Mouse (Mus musculus) kidney, embryonic 15.5 days (tissue): ENCODE data around the gene Lifr. TPM values are rescaled to one million over a fixed set of nuclear protein-coding genes. Genes with fewer than 3 reads are reported as not detected.

Source experiments
- ATAC-seq: fragments of 200-750 bp; cut with Nextera tagmentation; replicated peaks from 2 replicates; pipeline ENCODE4 v1.8.0; 2017; ENCODE audit warnings: moderate TSS enrichment; ENCODE audit not compliant: low FRiP score
- H3K27ac ChIP-seq: fragments of 300-500 bp; sonication (generic); 2 replicates; pipeline ENCODE4 v1.5.1; 2015; ENCODE audit warnings: mild to moderate bottlenecking, inconsistent platforms
- H3K27me3 ChIP-seq: fragments of 300-500 bp; sonication (generic); 2 replicates; pipeline ENCODE4 v1.6.1; 2015; ENCODE audit warnings: inconsistent platforms
- H3K36me3 ChIP-seq: fragments of 300-500 bp; sonication (generic); 2 replicates; pipeline ENCODE4 v1.6.1; 2015; ENCODE audit warnings: inconsistent platforms
- H3K4me1 ChIP-seq: fragments of 300-500 bp; sonication (generic); 2 replicates; pipeline ENCODE4 v1.6.1; 2015; ENCODE audit warnings: inconsistent platforms
- H3K4me2 ChIP-seq: fragments of 300-500 bp; sonication (generic); 2 replicates; pipeline ENCODE4 v1.6.1; 2015; ENCODE audit warnings: moderate library complexity, mild to moderate bottlenecking, inconsistent platforms
- H3K4me3 ChIP-seq: fragments of 300-500 bp; sonication (generic); replicated peaks from 2 replicates; pipeline ENCODE4 v1.5.1; 2015; ENCODE audit warnings: mild to moderate bottlenecking, inconsistent platforms
- H3K9ac ChIP-seq: fragments of 300-500 bp; sonication (generic); 2 replicates; pipeline ENCODE4 v1.6.1; 2015; ENCODE audit warnings: mild to moderate bottlenecking, inconsistent platforms
- H3K9me3 ChIP-seq: fragments of 300-500 bp; sonication (generic); replicated peaks from 2 replicates; pipeline ENCODE4 v1.6.1; 2016; ENCODE audit warnings: inconsistent platforms
- WGBS: fragments of 180-500 bp; shearing (Covaris S2); methylation state at CpG from one replicate; pipeline ENCODE4 v1.1.7; 2015; ENCODE audit warnings: mixed read lengths; 5-methylcytosine and 5-hydroxymethylcytosine counted together
- polyA plus RNA-seq: library from polyadenylated mRNA; unstranded; fragments of >200 nt; fragmentation: Nextera tagmentation; extraction: Ambion mirVana; gene quantifications from 2 replicates; pipeline ENCODE4 v1.2.1, GENCODE M21; 2015

Gene Lifr
- polyA plus RNA-seq, 1 experiment from 2014 or later, result 22.3 TPM

DNA sequence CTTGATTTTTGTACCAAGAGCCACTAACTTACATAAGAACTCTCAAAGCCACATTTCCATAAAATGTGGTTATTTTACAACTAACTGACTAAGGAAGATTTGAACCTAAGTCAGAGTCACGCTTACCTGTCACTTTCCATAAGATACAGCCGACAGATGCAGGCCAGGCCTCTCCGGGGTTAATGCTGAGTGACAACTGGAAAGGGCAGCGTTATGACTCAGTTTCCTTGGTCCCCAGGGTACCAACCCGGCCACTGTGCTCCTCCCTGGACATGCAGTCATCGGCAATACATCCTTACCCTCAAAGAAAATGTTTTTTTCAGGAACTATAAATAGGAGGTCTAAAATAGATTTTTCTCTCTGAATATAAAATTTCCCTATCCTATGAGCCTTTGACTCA, 109.9 kb downstream of the Lifr start:
- Histone ChIP-seq H3K27ac (0 out of 2 replicates have a peak overlapping the region, but pooled peaks have one; percentile 39), H3K4me3 (no peak overlapping the region), H3K9ac (no peak overlapping the region), H3K9me3 (no peaks in the 10 kb centered on the region), H3K36me3 (no peaks in the 10 kb centered on the region), H3K27me3 (no peaks in the 10 kb centered on the region), H3K4me1 (peaks cover 34% of the 10 kb centered on the region), H3K4me2 (no peak overlapping the region)
- 51% methylated on average over 6 of the region's 6 CpGs for WGBS
- ATAC-seq, result no peak

DNA sequence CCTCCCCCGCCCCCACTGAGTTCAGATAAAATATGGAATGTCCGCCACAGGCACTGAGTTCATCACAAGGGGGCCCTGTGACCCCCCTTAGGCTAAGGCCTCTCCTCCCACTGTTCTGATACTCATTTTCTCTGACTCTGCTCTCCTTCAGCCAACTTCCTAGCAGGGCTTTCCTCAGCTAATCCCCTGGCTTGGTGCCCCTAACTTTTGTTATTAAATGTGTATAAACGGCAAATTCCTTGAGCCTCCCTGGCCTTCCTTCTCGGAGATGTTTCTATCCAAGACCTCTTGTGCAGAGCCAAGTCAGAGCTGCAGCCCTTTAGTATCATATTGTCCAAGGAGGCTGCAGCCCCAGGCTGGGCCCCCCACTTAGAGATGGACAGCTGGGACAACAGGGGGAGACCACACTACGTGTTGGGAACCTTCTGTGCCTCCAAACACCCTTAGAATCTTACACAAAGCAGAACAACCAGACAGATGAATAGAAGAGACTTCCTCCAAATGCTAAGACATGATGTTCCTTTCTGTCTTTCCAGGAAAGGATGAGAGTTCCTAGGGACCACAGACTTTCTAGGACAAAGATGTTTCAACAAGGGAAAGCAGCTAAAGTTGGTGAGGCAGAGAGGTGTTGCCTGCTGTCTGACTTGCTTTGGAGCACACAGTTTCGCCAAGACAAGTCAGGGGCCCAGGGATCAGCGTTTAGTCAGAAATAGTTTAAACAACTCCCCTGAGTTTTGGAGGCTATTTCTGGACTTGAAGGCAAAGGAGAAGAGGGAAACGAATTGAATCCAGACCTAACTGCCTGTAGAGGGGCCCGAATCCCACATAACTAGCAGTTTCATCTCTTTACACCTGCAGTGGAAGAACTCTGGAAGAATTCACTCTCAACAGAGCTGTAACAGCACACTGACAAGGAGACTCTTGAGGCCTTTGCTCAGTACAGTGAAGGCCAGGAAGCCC, 111.3 kb downstream of the Lifr start:
- no peaks in the 10 kb centered on the region for H3K9me3 ChIP-seq
- H3K4me1 ChIP-seq, result peaks cover 38% of the 10 kb centered on the region
- no peak overlapping the region for H3K4me2 ChIP-seq
- H3K27me3 ChIP-seq, result no peaks in the 10 kb centered on the region
- peak overlapping the region; percentile 48; the same call in 1 of the 2 replicates for H3K27ac ChIP-seq
- H3K9ac ChIP-seq, result no peak overlapping the region
- no peak overlapping the region for H3K4me3 ChIP-seq
- 62% methylated on average over 9 of the region's 9 CpGs for WGBS
- H3K36me3 ChIP-seq, result no peaks in the 10 kb centered on the region
- ATAC-seq, result no peak

- no peaks in the 10 kb centered on the region for H3K27me3 ChIP-seq
- peaks cover 38% of the 10 kb centered on the region for H3K4me1 ChIP-seq
- H3K4me3 ChIP-seq, result no peak overlapping the region
- H3K36me3 ChIP-seq, result no peaks in the 10 kb centered on the region
- H3K4me2 ChIP-seq, result no peak overlapping the region
- 88% methylated on average over 5 of the region's 5 CpGs for WGBS
- H3K9me3 ChIP-seq, result no peaks in the 10 kb centered on the region
- H3K9ac ChIP-seq, result no peak overlapping the region
- peak overlapping the region; percentile 71 for H3K27ac ChIP-seq
- no peak for ATAC-seq
Observed at GRCm38 (mm10) chr15:7202981-7203380, 112.6 kb downstream of the Lifr start.

GRCm38 (mm10) chr15:7203606-7204330, 113.4 kb downstream of the Lifr start:
- H3K4me3 ChIP-seq, result no peak overlapping the region
- H3K27ac ChIP-seq, result peak overlapping the region; percentile 71
- no peaks in the 10 kb centered on the region for H3K36me3 ChIP-seq
- no peaks in the 10 kb centered on the region for H3K27me3 ChIP-seq
- H3K4me2 ChIP-seq, result no peak overlapping the region
- H3K9ac ChIP-seq, result no peak overlapping the region
- WGBS, result 39% methylated on average over 9 of the region's 9 CpGs
- peak; percentile 55 for ATAC-seq
- no peaks in the 10 kb centered on the region for H3K9me3 ChIP-seq
- peaks cover 37% of the 10 kb centered on the region for H3K4me1 ChIP-seq

GRCm38 (mm10) chr15:7204917-7205316, 114.5 kb downstream of the Lifr start:
- Histone ChIP-seq H3K9me3 (no peaks in the 10 kb centered on the region), H3K4me2 (no peak overlapping the region), H3K27me3 (no peaks in the 10 kb centered on the region), H3K9ac (no peak overlapping the region), H3K36me3 (no peaks in the 10 kb centered on the region), H3K4me1 (peaks cover 34% of the 10 kb centered on the region), H3K27ac (no peak overlapping the region), H3K4me3 (no peak overlapping the region)
- ATAC-seq, result no peak
- WGBS, result 74% methylated on average over 13 of the region's 13 CpGs

- Histone ChIP-seq H3K9ac (no peak overlapping the region), H3K9me3 (no peaks in the 10 kb centered on the region), H3K4me1 (peaks cover 30% of the 10 kb centered on the region), H3K4me3 (no peak overlapping the region), H3K4me2 (no peak overlapping the region), H3K27ac (no peak overlapping the region), H3K27me3 (no peaks in the 10 kb centered on the region), H3K36me3 (no peaks in the 10 kb centered on the region)
- ATAC-seq, result no peak
- WGBS, result 32% methylated on average over 5 of the region's 5 CpGs
Observed at GRCm38 (mm10) chr15:7206110-7206509, 115.7 kb downstream of the Lifr start.

- Histone ChIP-seq H3K4me3 (no peak overlapping the region), H3K27ac (no peak overlapping the region), H3K27me3 (no peaks in the 10 kb centered on the region), H3K9ac (no peak overlapping the region), H3K4me1 (peaks cover 19% of the 10 kb centered on the region), H3K9me3 (no peaks in the 10 kb centered on the region), H3K4me2 (no peak overlapping the region), H3K36me3 (no peaks in the 10 kb centered on the region)
- no peak for ATAC-seq
- 88% methylated on average over 7 of the region's 7 CpGs for WGBS
Observed at GRCm38 (mm10) chr15:7207292-7207691, 116.9 kb downstream of the Lifr start.

DNA sequence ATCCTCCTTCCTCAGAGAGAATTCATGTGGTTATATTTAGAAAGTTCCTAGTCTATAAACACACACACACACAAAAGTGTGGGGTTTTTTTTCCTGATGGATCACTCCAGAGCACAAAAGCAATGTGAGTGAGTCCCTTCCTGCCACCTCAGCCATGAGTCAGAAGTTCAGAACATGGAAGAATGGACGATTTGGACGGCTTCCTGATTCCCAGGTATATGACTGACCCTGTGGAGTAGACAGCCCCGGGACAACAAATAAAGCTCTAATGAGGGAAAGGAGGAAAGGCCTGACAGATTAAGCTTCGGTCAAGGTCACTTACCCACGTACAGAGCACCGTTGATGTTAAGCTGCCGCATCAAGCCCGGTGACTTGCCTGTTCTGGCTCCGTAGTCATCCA, 117.8 kb downstream of the Lifr start:
- WGBS, result 52% methylated on average over 9 of the region's 9 CpGs
- no peak overlapping the region for H3K4me2 ChIP-seq
- no peak overlapping the region for H3K4me3 ChIP-seq
- no peaks in the 10 kb centered on the region for H3K9me3 ChIP-seq
- no peak overlapping the region for H3K9ac ChIP-seq
- no peak for ATAC-seq
- no peaks in the 10 kb centered on the region for H3K36me3 ChIP-seq
- no peak overlapping the region for H3K27ac ChIP-seq
- peaks cover 17% of the 10 kb centered on the region for H3K4me1 ChIP-seq
- H3K27me3 ChIP-seq, result no peaks in the 10 kb centered on the region

DNA sequence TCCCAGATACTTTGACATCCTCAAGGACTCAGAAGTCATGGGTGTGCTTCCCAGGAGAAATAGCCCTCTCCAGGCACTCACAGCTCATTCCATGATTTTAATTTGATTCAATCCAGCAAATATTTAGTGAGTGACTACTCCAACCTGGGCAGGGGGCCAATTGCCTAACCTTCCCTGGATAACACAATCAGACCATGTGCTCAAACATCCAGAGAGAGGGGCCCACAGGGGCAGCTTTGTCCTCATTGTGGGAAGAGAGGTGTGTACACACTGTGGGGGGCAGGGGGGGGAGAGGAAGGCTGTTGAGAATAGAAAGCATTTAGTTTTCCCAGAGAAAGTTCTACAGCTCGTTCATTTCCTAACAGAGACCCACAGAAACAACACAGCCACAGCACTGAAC, 123.3 kb downstream of the Lifr start:
- Histone ChIP-seq H3K36me3 (no peaks in the 10 kb centered on the region), H3K4me3 (no peak overlapping the region), H3K27ac (no peak overlapping the region), H3K27me3 (no peaks in the 10 kb centered on the region), H3K4me2 (no peak overlapping the region), H3K9ac (no peak overlapping the region), H3K9me3 (no peaks in the 10 kb centered on the region), H3K4me1 (peaks cover 6% of the 10 kb centered on the region; the same call in 1 of the 2 replicates)
- 42% methylated on average over 1 of the region's 1 CpGs for WGBS
- no peak for ATAC-seq

DNA sequence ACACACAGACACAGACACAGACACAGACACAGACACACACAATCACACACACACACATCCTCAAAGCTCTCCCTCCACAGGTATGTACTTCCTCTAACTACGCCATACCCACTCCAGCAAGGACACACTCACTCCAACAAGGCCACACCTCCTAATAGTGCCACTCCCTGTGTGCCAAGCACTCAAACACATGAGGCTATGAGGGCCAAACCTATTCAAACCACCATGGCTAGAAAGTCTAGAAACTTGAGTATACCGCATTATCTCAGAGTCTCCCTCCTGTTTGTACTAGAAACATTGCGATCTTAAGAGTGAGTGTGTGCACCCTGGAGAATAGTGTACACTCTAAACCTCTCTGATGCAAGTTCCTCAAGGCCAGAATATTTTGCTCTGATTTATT, 125.4 kb downstream of the Lifr start:
- H3K36me3 ChIP-seq, result no peaks in the 10 kb centered on the region
- WGBS, result 98% methylated on average over 3 of the region's 3 CpGs
- H3K4me1 ChIP-seq, result peaks cover 6% of the 10 kb centered on the region; the same call in 1 of the 2 replicates
- no peak for ATAC-seq
- no peaks in the 10 kb centered on the region for H3K27me3 ChIP-seq
- no peak overlapping the region for H3K4me2 ChIP-seq
- no peak overlapping the region for H3K4me3 ChIP-seq
- no peaks in the 10 kb centered on the region for H3K9me3 ChIP-seq
- no peak overlapping the region for H3K9ac ChIP-seq
- no peak overlapping the region for H3K27ac ChIP-seq

- Histone ChIP-seq H3K27me3 (no peaks in the 10 kb centered on the region), H3K4me3 (no peak overlapping the region), H3K27ac (no peak overlapping the region), H3K4me2 (no peak overlapping the region), H3K9ac (no peak overlapping the region), H3K36me3 (no peaks in the 10 kb centered on the region), H3K9me3 (no peaks in the 10 kb centered on the region), H3K4me1 (peaks cover 6% of the 10 kb centered on the region; the same call in 1 of the 2 replicates)
- 79% methylated on average over 9 of the region's 9 CpGs for WGBS
- 0 out of 2 replicates have a peak, but pooled peaks have one; percentile 33 for ATAC-seq
Observed at GRCm38 (mm10) chr15:7216581-7217272, 126.3 kb downstream of the Lifr start.

- no peaks in the 10 kb centered on the region for H3K27me3 ChIP-seq
- no peak for ATAC-seq
- H3K9me3 ChIP-seq, result no peaks in the 10 kb centered on the region
- H3K9ac ChIP-seq, result no peak overlapping the region
- no peak overlapping the region for H3K4me3 ChIP-seq
- H3K4me2 ChIP-seq, result no peak overlapping the region
- H3K4me1 ChIP-seq, result peaks cover 6% of the 10 kb centered on the region; the same call in 1 of the 2 replicates
- H3K36me3 ChIP-seq, result no peaks in the 10 kb centered on the region
- 77% methylated on average over 6 of the region's 6 CpGs for WGBS
- H3K27ac ChIP-seq, result no peak overlapping the region
Observed at GRCm38 (mm10) chr15:7217273-7217598, 126.8 kb downstream of the Lifr start.
